Comparison of ENCODE assay signal across 7 mouse cellular contexts in the genomic region with DNA sequence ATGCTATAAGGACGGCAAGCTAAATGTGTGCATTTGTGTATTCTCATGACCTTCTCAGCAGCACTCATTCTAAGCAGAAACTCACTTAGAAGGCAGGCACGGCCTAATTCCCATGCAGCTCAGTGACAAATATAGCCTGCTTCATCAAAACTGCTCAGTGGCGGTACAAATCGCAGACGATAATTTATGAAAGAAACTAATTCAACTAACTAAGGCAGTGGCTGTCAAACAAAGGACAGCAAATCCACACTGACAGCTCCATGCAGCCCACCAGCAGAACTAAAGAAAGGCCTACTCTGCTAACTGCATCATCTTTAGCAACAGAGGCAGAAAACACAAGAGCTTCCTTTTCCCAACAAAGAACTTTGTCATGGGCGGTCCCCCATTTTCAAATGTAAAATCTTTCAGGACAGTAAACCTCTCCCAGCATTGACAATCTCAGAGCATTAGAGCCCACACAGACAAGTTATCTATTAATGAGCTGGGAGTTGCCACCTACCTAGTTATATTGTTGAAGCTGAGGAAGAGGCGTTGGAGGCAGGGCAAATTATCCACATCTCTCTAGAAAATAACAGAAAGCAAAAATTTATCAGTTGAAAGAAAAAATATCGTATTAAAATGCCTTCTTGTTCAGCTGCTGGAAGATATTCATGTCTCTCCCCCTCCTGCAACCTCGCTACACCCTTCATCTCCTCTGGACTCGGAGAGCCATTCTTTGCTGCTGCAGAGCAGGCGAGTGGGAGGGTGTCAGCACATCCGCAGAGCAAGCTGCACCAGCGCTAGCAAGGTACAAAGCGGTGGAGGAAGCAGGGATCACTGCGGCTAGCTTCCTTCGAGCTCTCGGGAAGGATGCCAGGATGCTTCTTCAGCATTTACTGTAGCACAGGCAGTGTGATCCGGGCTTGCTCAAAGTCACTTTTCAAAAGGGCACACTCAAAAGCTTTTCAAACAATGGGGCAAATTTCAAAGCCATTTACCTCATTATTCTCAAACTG. TPM values are rescaled to one million over a fixed set of nuclear protein-coding genes. Genes with fewer than 3 reads are reported as not detected.
DNase-seq lines count a peak whose midpoint lies in the region; ATAC-seq and TF ChIP-seq lines count a peak whose summit lies in the region.

No protein-coding gene starts in this region.

- WGBS in intestine, postnatal 0 days = 55% methylated on average over 18 of the region's 18 CpGs

- peak; percentile 79 for DNase-seq in adrenal gland, postnatal 14 days
- peak; percentile 77 for DNase-seq in cerebellum, adult 8-10 months
- DNase-seq in frontal cortex, postnatal 36 days (ENCODE audit: low spot score in 2 of 2) = peak; percentile 78 to 86
- DNase-seq in kidney, postnatal 36 days = peak; percentile 75 to 80
- peak; percentile 28 for DNase-seq in mesoderm, embryonic 11.5 days (ENCODE audit: low read depth, low spot score)
- DNase-seq in right cerebral cortex, postnatal 25 days = peak; percentile 68

- no peaks in the 10 kb centered on the region for H3K36me3 ChIP-seq in intestine, postnatal 0 days (ENCODE audit: control insufficient read depth, insufficient read depth)

- no peaks in the 10 kb centered on the region for H3K9me3 ChIP-seq in intestine, postnatal 0 days (ENCODE audit: control insufficient read depth)

- H3K4me1 ChIP-seq in intestine, postnatal 0 days (replicated peaks; ENCODE audit: control insufficient read depth, insufficient read depth, low read length) = no peaks in the 10 kb centered on the region

- H3K27ac ChIP-seq in intestine, postnatal 0 days (ENCODE audit: low read depth, low read length) = no peak overlapping the region

- H3K9ac ChIP-seq in intestine, postnatal 0 days (ENCODE audit: low read depth, low read length) = no peak overlapping the region

- no peaks in the 10 kb centered on the region for H3K27me3 ChIP-seq in intestine, postnatal 0 days (replicated peaks; ENCODE audit: control insufficient read depth, insufficient read depth, low read length)

- no peak overlapping the region for H3K4me3 ChIP-seq in intestine, postnatal 0 days (ENCODE audit: low read depth, low read length)

- no peak for ATAC-seq in intestine, postnatal 0 days

- TF ChIP-seq CTCF in intestine, postnatal 0 days (IDR thresholded peaks at IDR 0.05; ENCODE audit: low read depth) = no peak

- H3K4me2 ChIP-seq in intestine, postnatal 0 days (replicated peaks; ENCODE audit: low read depth) = no peak overlapping the region

RNA-seq across cellular contexts. Expression of a gene that starts 38.7 kb away (rescaled TPM):
- 21.0 and 24.2 TPM in 2 replicates for total RNA-seq in adrenal gland, postnatal 14 days (2021)
- polyA plus RNA-seq in intestine, postnatal 0 days (2015; fragmentation: Nextera tagmentation; extraction: Ambion mirVana) = 8.1 and 10.1 TPM in 2 replicates

Comparison
In these comparisons a context has a peak if more than half of its experiments do, and no peak if none do; other contexts are left out.
1. DNase-seq: peak in every context shown above with its lines; median percentile 82 in frontal cortex, postnatal 36 days; 79 in adrenal gland, postnatal 14 days; 78 in kidney, postnatal 36 days; 77 in cerebellum, adult 8-10 months; 68 in right cerebral cortex, postnatal 25 days; 28 in mesoderm, embryonic 11.5 days.